Mouse (Mus musculus) erythroblast, embryonic 14.5 days (primary cell): Measurements from ENCODE around the gene Pomgnt2.

ENCODE experiments used
- GATA1 ChIP-seq: IDR thresholded peaks from 2 replicates; pipeline ENCODE4 v1.6.1; 2012; ENCODE audit warnings: low read length, inconsistent platforms, mixed read lengths
- TAL1 ChIP-seq: IDR thresholded peaks from 3 replicates; pipeline ENCODE4 v1.6.1; 2012; ENCODE audit warnings: low read length, inconsistent platforms, mixed read lengths

DNA sequence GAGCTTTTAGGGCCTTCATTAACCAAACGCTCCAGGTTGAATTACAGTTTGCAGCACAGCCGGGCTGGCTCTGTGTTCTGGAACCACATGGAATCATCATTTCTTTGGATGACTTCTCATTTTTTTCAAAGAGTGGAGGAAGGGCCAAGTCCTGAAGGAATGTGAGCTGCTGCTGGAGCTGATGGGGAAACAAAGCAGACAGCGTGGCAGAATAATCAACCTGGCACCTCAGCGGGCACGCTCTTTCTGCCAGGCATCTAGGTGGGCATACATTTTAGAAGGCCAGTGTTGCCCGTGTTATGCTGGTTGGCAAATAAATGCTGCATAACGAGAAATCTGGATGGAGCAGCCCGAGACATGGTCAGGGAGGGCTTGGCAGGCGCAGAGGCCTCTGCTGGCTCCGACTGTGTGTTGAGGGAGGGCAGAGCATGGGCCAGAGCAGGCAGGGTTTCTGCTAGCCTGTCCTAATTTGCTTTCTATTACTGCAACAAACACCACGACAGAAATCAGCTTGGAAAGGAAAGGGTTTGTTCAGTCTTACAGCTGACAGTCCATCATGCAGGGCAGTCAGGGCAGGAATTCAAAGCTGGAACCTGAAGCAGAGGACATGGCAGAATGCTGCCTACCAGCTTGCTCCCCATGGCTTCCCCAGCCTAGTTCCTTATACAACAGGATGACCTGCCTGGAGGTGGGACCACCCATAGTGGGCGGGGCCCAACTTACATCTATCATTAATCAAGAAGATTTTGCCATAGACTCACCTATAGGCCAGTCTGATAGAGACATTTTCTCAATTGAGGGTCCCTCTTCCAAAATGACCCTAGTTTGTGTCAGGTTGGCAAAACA lies 22.5 kb downstream of the Pomgnt2 start:
- no peak for TF ChIP-seq GATA1
- no peak for TF ChIP-seq TAL1
